Mouse (Mus musculus) intestine, postnatal 0 days (tissue): ENCODE results near the gene Eif2b4. TPM values are rescaled to one million over a fixed set of nuclear protein-coding genes. Genes with fewer than 3 reads are reported as not detected.

ENCODE experiments used
- ATAC-seq: fragments of 200-750 bp; cut with Nextera tagmentation; 2 replicates; pipeline ENCODE4 v1.8.0; 2017; ENCODE audit warnings: mild to moderate bottlenecking, moderate TSS enrichment, moderate library complexity
- H3K27ac ChIP-seq: fragments of 300-500 bp; sonication (generic); 2 replicates; pipeline ENCODE4 v1.5.1; 2014; ENCODE audit warnings: mild to moderate bottlenecking, low read depth, low read length, moderate library complexity
- H3K27me3 ChIP-seq: fragments of 300-500 bp; sonication (generic); replicated peaks from 2 replicates; pipeline ENCODE4 v1.6.1; 2014; ENCODE audit warnings: low read length, mixed read lengths; ENCODE audit not compliant: control insufficient read depth, insufficient read depth
- H3K36me3 ChIP-seq: fragments of 300-500 bp; sonication (generic); 2 replicates; pipeline ENCODE4 v1.6.1; 2014; ENCODE audit warnings: mild to moderate bottlenecking, moderate library complexity; ENCODE audit not compliant: control insufficient read depth, insufficient read depth
- H3K4me1 ChIP-seq: fragments of 300-500 bp; sonication (generic); replicated peaks from 2 replicates; pipeline ENCODE4 v1.6.1; 2014; ENCODE audit warnings: antibody characterized with exemption, low read length, mixed read lengths; ENCODE audit not compliant: control insufficient read depth, insufficient read depth
- H3K4me2 ChIP-seq: fragments of 300-500 bp; sonication (generic); replicated peaks from 2 replicates; pipeline ENCODE4 v1.6.1; 2014; ENCODE audit warnings: low read depth, mild to moderate bottlenecking, moderate library complexity
- H3K4me3 ChIP-seq: fragments of 300-500 bp; sonication (generic); 2 replicates; pipeline ENCODE4 v1.5.1; 2014; ENCODE audit warnings: low read depth, low read length
- H3K9ac ChIP-seq: fragments of 300-500 bp; sonication (generic); 2 replicates; pipeline ENCODE4 v1.6.1; 2014; ENCODE audit warnings: mild to moderate bottlenecking, low read depth, low read length
- H3K9me3 ChIP-seq: fragments of 300-500 bp; sonication (generic); 2 replicates; pipeline ENCODE4 v1.6.1; 2016; ENCODE audit warnings: mixed run types; ENCODE audit not compliant: control insufficient read depth
- CTCF ChIP-seq: sonication (generic); IDR thresholded peaks from 2 replicates; pipeline ENCODE4 v1.5.1; 2016; ENCODE audit warnings: low read depth, mild to moderate bottlenecking, control low read depth, antibody characterized with exemption, moderate library complexity
- WGBS: fragments of 180-500 bp; shearing (Covaris S2); extraction: QIAGEN DNeasy Blood & Tissue Kit; methylation state at CpG from one replicate; pipeline ENCODE4 v1.1.7; 2014; 5-methylcytosine and 5-hydroxymethylcytosine counted together
- polyA plus RNA-seq: library from polyadenylated mRNA; unstranded; fragments of >200 nt; fragmentation: Nextera tagmentation; extraction: Ambion mirVana; gene quantifications from 2 replicates; pipeline ENCODE4 v1.2.1, GENCODE M21; 2015

Gene Eif2b4
- polyA plus RNA-seq, 1 experiment from 2014 or later: 43.7 TPM

GRCm38 (mm10) chr5:31153516-31154151 is 39.6 kb downstream of the Eif2b4 start:
- no peaks in the 10 kb centered on the region for H3K9me3 ChIP-seq
- TF ChIP-seq CTCF: no peak
- peak overlapping the region; percentile 71 for H3K9ac ChIP-seq
- 0 out of 2 replicates have a peak, but pooled peaks have one; percentile 5 for ATAC-seq
- H3K4me3 ChIP-seq: peak overlapping the region; percentile 73
- H3K36me3 ChIP-seq: peaks cover 23% of the 10 kb centered on the region
- WGBS: 25% methylated on average over 6 of the region's 6 CpGs
- no peaks in the 10 kb centered on the region for H3K27me3 ChIP-seq
- peak overlapping the region; percentile 79 for H3K4me2 ChIP-seq
- peaks cover 5% of the 10 kb centered on the region for H3K4me1 ChIP-seq
- peak overlapping the region; percentile 57 for H3K27ac ChIP-seq

GRCm38 (mm10) chr5:31151746-31152145 is 41.5 kb downstream of the Eif2b4 start:
- peak; percentile 54 for TF ChIP-seq CTCF
- Histone ChIP-seq H3K36me3 (0 out of 2 replicates have a peak, but pooled peaks cover 4% of the 10 kb centered on the region), H3K9me3 (no peaks in the 10 kb centered on the region), H3K27ac (peak overlapping the region; percentile 50; the same call in 1 of the 2 replicates), H3K4me2 (no peak overlapping the region), H3K4me3 (no peak overlapping the region), H3K27me3 (no peaks in the 10 kb centered on the region), H3K4me1 (peaks cover 5% of the 10 kb centered on the region), H3K9ac (no peak overlapping the region)
- WGBS: 70% methylated on average over 3 of the region's 3 CpGs
- ATAC-seq: peak; percentile 42; the same call in 1 of the 2 replicates

- H3K27ac ChIP-seq: no peak overlapping the region
- no peaks in the 10 kb centered on the region for H3K27me3 ChIP-seq
- H3K9ac ChIP-seq: no peak overlapping the region
- 85% methylated on average over 4 of the region's 4 CpGs for WGBS
- H3K36me3 ChIP-seq: peaks cover 16% of the 10 kb centered on the region; the same call in 1 of the 2 replicates
- H3K4me1 ChIP-seq: peaks cover 5% of the 10 kb centered on the region
- H3K9me3 ChIP-seq: no peaks in the 10 kb centered on the region
- no peak overlapping the region for H3K4me3 ChIP-seq
- TF ChIP-seq CTCF: no peak
- no peak for ATAC-seq
- H3K4me2 ChIP-seq: no peak overlapping the region
Observed at GRCm38 (mm10) chr5:31149781-31150180, 43.4 kb downstream of the Eif2b4 start.

- Histone ChIP-seq H3K9me3 (no peaks in the 10 kb centered on the region), H3K36me3 (peaks cover 11% of the 10 kb centered on the region; the same call in 1 of the 2 replicates), H3K27me3 (peaks cover 53% of the 10 kb centered on the region), H3K4me2 (peak overlapping the region; percentile 37; the same call in 1 of the 2 replicates), H3K4me1 (no peaks in the 10 kb centered on the region), H3K9ac (no peak overlapping the region), H3K27ac (no peak overlapping the region), H3K4me3 (no peak overlapping the region)
- TF ChIP-seq CTCF: no peak
- 8% methylated on average over 9 of the region's 9 CpGs for WGBS
- ATAC-seq: no peak
Observed at GRCm38 (mm10) chr5:31138968-31139425, 54.2 kb downstream of the Eif2b4 start.

GRCm38 (mm10) chr5:31138241-31138967 is 54.8 kb downstream of the Eif2b4 start, which contains the start of gene Ucn:
Ucn (minus strand) TSS chr5:31138829.
- H3K27ac ChIP-seq: no peak within 1 kb of the TSS
- H3K4me2 ChIP-seq: peak within 1 kb of the TSS; percentile 37
- WGBS: 1% methylated on average over 52 of the region's 52 CpGs
- H3K9ac ChIP-seq: no peak within 1 kb of the TSS
- TF ChIP-seq CTCF: no peak
- H3K36me3 ChIP-seq: 0 out of 2 replicates have a peak, but pooled peaks cover 8% of the 10 kb centered on the region
- H3K4me3 ChIP-seq: 0 out of 2 replicates have a peak within 1 kb of the TSS, but pooled peaks have one; percentile 14
- H3K27me3 ChIP-seq: peaks cover 56% of the 10 kb centered on the region
- no peaks in the 10 kb centered on the region for H3K9me3 ChIP-seq
- H3K4me1 ChIP-seq: no peaks in the 10 kb centered on the region
- ATAC-seq: no peak

- Histone ChIP-seq H3K4me1 (no peaks in the 10 kb centered on the region), H3K27ac (no peak overlapping the region), H3K4me3 (no peak overlapping the region), H3K4me2 (no peak overlapping the region), H3K36me3 (0 out of 2 replicates have a peak, but pooled peaks cover 5% of the 10 kb centered on the region), H3K9me3 (no peaks in the 10 kb centered on the region), H3K27me3 (peaks cover 56% of the 10 kb centered on the region), H3K9ac (no peak overlapping the region)
- no peak for ATAC-seq
- no peak for TF ChIP-seq CTCF
- 3% methylated on average over 13 of the region's 13 CpGs for WGBS
Observed at GRCm38 (mm10) chr5:31137658-31138057, 55.6 kb downstream of the Eif2b4 start.

Other genes starting within 250 kb of the Eif2b4 start
- gene Cgref1, start 247.8 kb downstream of the Eif2b4 start, polyA plus RNA-seq: 535 and 618 TPM in 2 replicates
- 150 and 161 TPM in 2 replicates for gene Preb, start 233.1 kb downstream of the Eif2b4 start, polyA plus RNA-seq
- 1.8 and 2.3 TPM in 2 replicates for gene Tcf23, start 224.8 kb downstream of the Eif2b4 start, polyA plus RNA-seq
- 227 and 250 TPM in 2 replicates for gene Atraid, start 145.1 kb downstream of the Eif2b4 start, polyA plus RNA-seq
- 18.0 and 20.0 TPM in 2 replicates for gene Slc5a6, start 144.5 kb downstream of the Eif2b4 start, polyA plus RNA-seq
- gene Cad, start 138.7 kb downstream of the Eif2b4 start, polyA plus RNA-seq: 3.2 and 3.7 TPM in 2 replicates
- gene Dnajc5g, start 87.1 kb downstream of the Eif2b4 start, polyA plus RNA-seq: not detected in 2 replicates
- gene Slc30a3, start 85.2 kb downstream of the Eif2b4 start, polyA plus RNA-seq: 0.10 TPM in 1 of 2 replicates, not detected in the other
- gene Trim54, start 76.7 kb downstream of the Eif2b4 start, polyA plus RNA-seq: not detected in 2 replicates
- gene Ucn, start 54.6 kb downstream of the Eif2b4 start, polyA plus RNA-seq: not detected in 2 replicates
- gene Mpv17, start 39.2 kb downstream of the Eif2b4 start, polyA plus RNA-seq: 38.8 and 42.2 TPM in 2 replicates
- 0.53 and 1.0 TPM in 2 replicates for gene Gm29609, start 13.5 kb downstream of the Eif2b4 start, polyA plus RNA-seq
- gene Gtf3c2, start 13.3 kb downstream of the Eif2b4 start, polyA plus RNA-seq: 23.1 and 26.2 TPM in 2 replicates
- gene Snx17, start 203 bp downstream of the Eif2b4 start, polyA plus RNA-seq: 122 and 130 TPM in 2 replicates
- gene Zfp513, start 8.9 kb upstream of the Eif2b4 start, polyA plus RNA-seq: 6.8 and 7.3 TPM in 2 replicates
- gene Ppm1g, start 27.3 kb upstream of the Eif2b4 start, polyA plus RNA-seq: 54.8 and 55.4 TPM in 2 replicates
- gene Nrbp1, start 47.4 kb upstream of the Eif2b4 start, polyA plus RNA-seq: 96.4 and 99.6 TPM in 2 replicates
- gene Gm9970, start 47.8 kb upstream of the Eif2b4 start, polyA plus RNA-seq: 0.51 and 0.70 TPM in 2 replicates
- 105 and 108 TPM in 2 replicates for gene Krtcap3, start 58.3 kb upstream of the Eif2b4 start, polyA plus RNA-seq
- 28.3 and 30.4 TPM in 2 replicates for gene Ift172, start 97.7 kb upstream of the Eif2b4 start, polyA plus RNA-seq
- gene Fndc4, start 102.7 kb upstream of the Eif2b4 start, polyA plus RNA-seq: 6.2 and 7.2 TPM in 2 replicates
- 0.10 TPM in 1 of 2 replicates, not detected in the other for gene Gckr, start 104.0 kb upstream of the Eif2b4 start, polyA plus RNA-seq